Mouse (Mus musculus) E14TG2a.4 (cell line): ENCODE results near the gene Kiz.

ENCODE experiments used
- CTCF ChIP-seq: conservative IDR thresholded peaks from 2 replicates; pipeline ENCODE4 v1.5.1; 2014; ENCODE audit warnings: low read length
- POU5F1 ChIP-seq: IDR thresholded peaks from 2 replicates; pipeline ENCODE4 v1.6.1; 2014; ENCODE audit warnings: low read length, borderline replicate concordance

GRCm38 (mm10) chr2:146847863-146848262, 7.8 kb upstream of the Kiz start:
- TF ChIP-seq CTCF, result no peak
- TF ChIP-seq POU5F1, result no peak
